Mouse (Mus musculus): ENCODE data around the gene Cep170b. TPM values are rescaled to one million over a fixed set of nuclear protein-coding genes. Genes with fewer than 3 reads are reported as not detected.

Cep170b gene
- polyA plus RNA-seq, 1 experiment: 73.2 TPM

DNA sequence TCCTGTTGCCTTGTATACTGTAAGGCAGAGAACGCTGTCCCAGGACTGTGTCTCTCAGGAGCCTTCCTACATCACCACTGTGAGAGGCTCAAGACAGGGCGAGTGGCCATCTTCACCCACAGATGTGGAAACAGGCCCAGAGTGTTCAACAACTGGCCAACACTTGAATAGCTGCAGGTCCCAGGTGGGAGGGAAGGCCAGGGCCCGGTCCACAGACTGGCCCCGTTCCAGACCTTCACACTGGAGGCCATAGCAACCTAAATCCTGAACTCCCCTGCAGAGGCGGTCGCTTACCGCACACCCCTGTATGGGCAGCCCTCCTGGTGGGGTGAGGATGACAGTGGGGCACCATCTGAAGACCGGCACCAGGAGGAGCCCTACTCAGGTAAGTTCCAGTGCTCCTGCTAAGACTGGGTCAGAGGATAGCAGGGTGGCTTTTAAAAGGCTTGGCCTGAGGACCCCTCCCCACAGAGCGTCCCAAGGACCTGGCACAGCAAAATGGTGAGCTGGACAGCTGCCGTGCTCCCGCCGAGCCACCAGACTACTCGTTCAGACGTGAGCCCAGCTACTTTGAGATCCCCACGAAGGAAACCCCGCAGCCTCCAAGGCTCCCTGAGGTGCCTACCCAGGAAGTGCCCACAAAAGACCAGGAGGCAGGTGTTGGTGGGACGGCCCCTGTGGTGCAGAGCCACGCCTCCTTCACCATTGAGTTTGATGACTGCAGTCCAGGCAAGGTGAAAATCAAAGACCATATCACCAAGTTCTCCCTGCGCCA is 14.8 kb downstream of the Cep170b start:
- no peak for DNase-seq
- 88% methylated on average over 19 of the region's 19 CpGs for WGBS
- Histone ChIP-seq H3K4me1 (ENCODE audit: control insufficient read depth, insufficient read depth, low read length) (no peaks in the 10 kb centered on the region), H3K4me3 (replicated peaks; ENCODE audit: extremely low read depth, low read depth, low read length) (no peak overlapping the region)
- TF ChIP-seq POLR2A (IDR thresholded peaks at IDR 0.05; ENCODE audit: borderline replicate concordance, extremely low read depth, low read depth, low read length): no peak

DNA sequence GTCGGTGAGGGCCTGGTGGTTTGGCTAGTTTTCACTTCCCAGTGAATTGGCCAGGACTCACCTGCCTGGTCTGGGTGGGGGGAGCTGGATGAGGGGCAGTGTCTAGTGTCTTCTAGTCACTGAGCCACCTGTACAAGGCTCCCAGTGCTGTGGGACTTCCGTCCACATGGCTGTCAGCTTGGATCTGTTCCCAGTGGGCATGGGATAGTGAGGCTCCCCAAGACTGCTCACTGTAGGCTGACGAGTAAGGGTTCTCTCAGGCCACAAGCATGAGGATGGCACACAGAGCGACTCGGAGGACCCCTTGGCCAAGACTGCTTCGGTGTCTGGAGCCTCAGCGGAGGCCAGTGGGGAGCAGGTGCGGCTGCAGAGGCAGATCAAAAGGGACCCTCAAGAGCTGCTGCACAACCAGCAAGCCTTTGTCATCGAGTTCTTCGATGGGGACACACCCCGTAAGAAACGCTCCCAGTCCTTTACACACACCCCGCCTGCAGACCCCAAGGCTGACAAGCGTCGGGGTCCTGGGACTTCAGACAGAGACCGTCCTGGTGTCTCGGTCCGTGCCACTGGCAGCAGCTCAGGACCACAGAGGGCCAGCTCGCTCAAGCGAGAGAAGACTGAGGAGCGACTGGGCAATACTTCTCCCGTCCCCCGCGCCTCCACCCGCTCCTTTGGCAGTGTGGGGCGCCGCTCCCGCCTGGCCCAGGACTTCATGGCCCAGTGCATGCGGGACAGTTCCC is 15.8 kb downstream of the Cep170b start:
- WGBS: 86% methylated on average over 29 of the region's 29 CpGs
- no peak for DNase-seq
- no peaks in the 10 kb centered on the region for H3K4me1 ChIP-seq (ENCODE audit: control insufficient read depth, insufficient read depth, low read length)
- H3K4me3 ChIP-seq (replicated peaks; ENCODE audit: extremely low read depth, low read depth, low read length): no peak overlapping the region
- no peak for TF ChIP-seq POLR2A (IDR thresholded peaks at IDR 0.05; ENCODE audit: borderline replicate concordance, extremely low read depth, low read depth, low read length)
- TF ChIP-seq CTCF (IDR thresholded peaks at IDR 0.05; ENCODE audit: insufficient read depth, low read length): no peak

DNA sequence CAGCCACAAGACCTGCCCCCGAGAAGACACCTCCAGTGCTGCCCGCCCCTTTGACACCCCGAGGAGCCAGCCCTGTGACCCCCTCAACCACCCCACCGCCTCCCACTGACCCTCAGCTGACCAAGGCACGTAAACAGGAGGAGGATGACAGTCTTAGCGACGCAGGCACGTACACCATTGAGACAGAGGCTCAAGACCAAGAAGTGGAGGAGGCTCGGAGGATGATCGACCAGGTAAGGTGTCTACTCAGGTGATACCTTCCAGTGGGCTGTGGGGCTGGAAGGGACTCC is 16.3 kb downstream of the Cep170b start:
- no peak for TF ChIP-seq CTCF (IDR thresholded peaks at IDR 0.05; ENCODE audit: insufficient read depth, low read length)
- TF ChIP-seq POLR2A (IDR thresholded peaks at IDR 0.05; ENCODE audit: borderline replicate concordance, extremely low read depth, low read depth, low read length): no peak
- 90% methylated on average over 10 of the region's 10 CpGs for WGBS
- H3K4me3 ChIP-seq (replicated peaks; ENCODE audit: extremely low read depth, low read depth, low read length): no peak overlapping the region
- no peaks in the 10 kb centered on the region for H3K4me1 ChIP-seq (ENCODE audit: control insufficient read depth, insufficient read depth, low read length)
- no peak for DNase-seq

DNA sequence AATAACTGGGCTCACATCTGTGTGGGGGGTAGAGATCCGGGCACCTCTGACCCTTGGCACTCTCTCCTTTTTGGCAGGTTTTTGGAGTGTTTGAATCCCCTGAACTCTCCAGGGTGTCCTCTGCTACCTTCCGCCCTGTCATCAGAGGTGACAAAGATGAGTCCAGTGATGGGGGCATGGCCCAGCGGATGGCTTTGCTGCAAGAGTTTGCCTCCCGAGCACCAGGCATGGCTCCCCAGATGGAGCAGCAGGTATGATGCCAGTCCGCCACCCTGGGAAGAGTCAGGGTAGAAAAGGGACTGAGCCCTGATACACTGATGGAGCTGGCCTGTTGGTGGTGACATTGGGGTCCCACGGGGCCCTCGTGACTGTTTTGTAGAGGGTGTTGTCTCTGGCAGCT is 16.8 kb downstream of the Cep170b start:
- TF ChIP-seq CTCF (IDR thresholded peaks at IDR 0.05; ENCODE audit: insufficient read depth, low read length) (no peak), POLR2A (IDR thresholded peaks at IDR 0.05; ENCODE audit: borderline replicate concordance, extremely low read depth, low read depth, low read length) (no peak)
- Histone ChIP-seq H3K4me3 (replicated peaks; ENCODE audit: extremely low read depth, low read depth, low read length) (no peak overlapping the region), H3K4me1 (ENCODE audit: control insufficient read depth, insufficient read depth, low read length) (no peaks in the 10 kb centered on the region)
- WGBS: 85% methylated on average over 7 of the region's 7 CpGs
- DNase-seq: no peak

DNA sequence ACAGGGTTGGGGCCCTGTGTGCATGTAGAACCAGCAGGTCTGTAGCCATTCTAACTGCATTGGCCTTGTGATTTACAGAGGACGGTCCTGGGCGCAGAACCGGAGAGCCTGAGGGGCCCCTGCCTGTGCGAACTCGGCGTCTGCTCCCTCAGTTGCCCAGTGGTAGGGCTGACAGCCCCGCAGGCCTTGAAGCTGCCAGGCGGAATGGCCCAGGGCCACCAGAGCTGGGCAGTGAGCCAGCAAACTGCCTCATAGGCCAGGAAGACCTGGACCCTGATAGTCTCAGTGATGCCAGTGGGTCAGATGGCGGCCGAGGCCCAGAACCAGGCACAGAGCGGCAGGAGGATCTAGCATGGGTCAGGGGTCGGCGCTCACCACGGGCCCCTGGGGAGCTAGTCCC is 17.5 kb downstream of the Cep170b start:
- no peak for TF ChIP-seq CTCF (IDR thresholded peaks at IDR 0.05; ENCODE audit: insufficient read depth, low read length)
- no peak for TF ChIP-seq POLR2A (IDR thresholded peaks at IDR 0.05; ENCODE audit: borderline replicate concordance, extremely low read depth, low read depth, low read length)
- DNase-seq: no peak
- Histone ChIP-seq H3K4me3 (replicated peaks; ENCODE audit: extremely low read depth, low read depth, low read length) (no peak overlapping the region), H3K4me1 (ENCODE audit: control insufficient read depth, insufficient read depth, low read length) (no peaks in the 10 kb centered on the region)
- WGBS: 88% methylated on average over 14 of the region's 14 CpGs

DNA sequence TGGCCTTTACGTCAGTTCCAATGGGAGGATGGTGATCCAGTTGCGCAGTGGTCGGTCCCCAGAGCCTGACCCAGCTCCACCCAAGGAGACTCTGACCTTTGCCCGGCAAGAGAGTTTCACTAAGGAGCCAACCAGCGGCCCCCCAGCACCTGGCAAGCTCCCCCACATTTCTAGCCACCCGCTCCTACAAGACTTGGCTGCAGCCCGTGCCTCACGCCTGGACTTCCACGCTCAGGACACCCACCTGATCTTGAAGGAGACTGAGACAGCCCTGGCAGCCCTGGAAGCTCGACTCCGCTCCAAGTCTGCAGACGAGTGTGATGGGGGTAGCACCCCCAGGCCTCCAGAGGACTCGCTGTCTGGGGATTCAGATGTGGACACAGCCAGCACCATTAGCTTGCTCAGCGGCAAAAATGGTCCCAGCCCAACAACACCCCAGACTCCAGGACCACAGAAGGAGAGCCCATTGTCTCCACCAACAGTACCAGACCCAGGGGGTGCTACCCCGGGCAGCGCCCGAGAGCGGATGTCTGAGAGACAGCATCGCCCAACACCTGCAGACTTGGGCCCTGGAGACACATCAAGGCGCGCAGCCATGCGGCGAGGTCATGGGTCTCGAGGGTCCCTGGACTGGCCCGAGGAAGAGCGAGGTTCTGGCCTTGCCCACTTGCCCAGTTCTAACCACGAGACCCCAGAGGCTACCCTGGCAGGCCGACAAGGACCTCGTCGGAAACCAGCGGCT is 18.2 kb downstream of the Cep170b start:
- TF ChIP-seq POLR2A (IDR thresholded peaks at IDR 0.05; ENCODE audit: borderline replicate concordance, extremely low read depth, low read depth, low read length): no peak
- no peak overlapping the region for H3K4me3 ChIP-seq (replicated peaks; ENCODE audit: extremely low read depth, low read depth, low read length)
- no peak for DNase-seq
- H3K4me1 ChIP-seq (ENCODE audit: control insufficient read depth, insufficient read depth, low read length): no peaks in the 10 kb centered on the region
- WGBS: 90% methylated on average over 31 of the region's 31 CpGs

DNA sequence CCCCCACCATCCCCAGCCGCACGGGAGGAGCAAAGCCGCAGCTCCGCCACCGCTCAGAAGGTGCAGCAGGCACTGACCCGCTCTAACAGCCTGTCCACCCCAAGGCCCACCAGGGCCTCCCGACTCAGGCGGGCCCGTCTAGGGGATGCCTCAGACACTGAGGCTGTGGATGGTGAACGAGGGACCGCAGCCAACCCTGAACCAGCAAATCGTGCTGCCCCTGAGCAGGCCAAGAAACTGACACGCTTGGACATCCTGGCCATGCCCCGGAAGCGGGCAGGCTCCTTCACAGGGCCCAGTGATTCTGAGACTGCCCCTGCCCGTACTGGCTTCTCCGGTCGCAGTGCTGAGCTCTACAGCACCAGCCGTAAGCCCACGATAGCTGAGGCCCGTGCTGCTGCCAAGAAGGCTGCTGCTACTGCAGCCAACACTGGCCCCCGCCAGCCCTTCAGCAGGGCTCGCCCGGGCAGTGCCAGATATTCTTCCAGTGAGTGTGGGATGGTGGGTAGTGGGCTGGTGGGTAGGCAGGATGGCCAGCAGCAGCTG is 18.8 kb downstream of the Cep170b start:
- no peak overlapping the region for H3K4me3 ChIP-seq (replicated peaks; ENCODE audit: extremely low read depth, low read depth, low read length)
- no peaks in the 10 kb centered on the region for H3K4me1 ChIP-seq (ENCODE audit: control insufficient read depth, insufficient read depth, low read length)
- TF ChIP-seq POLR2A (IDR thresholded peaks at IDR 0.05; ENCODE audit: borderline replicate concordance, extremely low read depth, low read depth, low read length) (no peak), CTCF (IDR thresholded peaks at IDR 0.05; ENCODE audit: insufficient read depth, low read length) (no peak)
- WGBS: 91% methylated on average over 24 of the region's 24 CpGs
- no peak for DNase-seq

DNA sequence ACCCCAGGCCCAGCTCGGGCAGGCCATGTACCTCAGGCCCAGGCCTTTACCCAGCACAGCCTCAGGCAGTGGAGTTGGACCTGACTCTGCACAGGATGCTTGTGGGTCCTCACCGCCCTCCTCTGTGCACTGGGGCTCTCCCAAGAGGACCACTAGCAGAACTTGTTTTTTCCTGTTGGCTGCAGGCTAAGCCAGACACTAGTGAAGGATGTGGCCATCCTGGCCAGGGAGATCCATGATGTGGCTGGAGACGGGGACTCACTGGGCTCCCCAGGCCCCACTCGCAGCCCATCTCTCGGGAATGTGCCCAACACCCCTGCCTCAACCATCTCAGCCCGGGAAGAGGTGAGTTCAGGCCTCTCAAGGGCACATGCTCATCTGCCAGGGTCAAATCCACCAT is 22.5 kb downstream of the Cep170b start:
- 44% methylated on average over 6 of the region's 6 CpGs for WGBS
- DNase-seq: no peak
- no peak overlapping the region for H3K4me3 ChIP-seq (replicated peaks; ENCODE audit: extremely low read depth, low read depth, low read length)
- no peak for TF ChIP-seq CTCF (IDR thresholded peaks at IDR 0.05; ENCODE audit: insufficient read depth, low read length)
- TF ChIP-seq POLR2A (IDR thresholded peaks at IDR 0.05; ENCODE audit: borderline replicate concordance, extremely low read depth, low read depth, low read length): no peak
- no peaks in the 10 kb centered on the region; the same call in 1 of the 2 replicates for H3K4me1 ChIP-seq (ENCODE audit: control insufficient read depth, insufficient read depth, low read length)

DNA sequence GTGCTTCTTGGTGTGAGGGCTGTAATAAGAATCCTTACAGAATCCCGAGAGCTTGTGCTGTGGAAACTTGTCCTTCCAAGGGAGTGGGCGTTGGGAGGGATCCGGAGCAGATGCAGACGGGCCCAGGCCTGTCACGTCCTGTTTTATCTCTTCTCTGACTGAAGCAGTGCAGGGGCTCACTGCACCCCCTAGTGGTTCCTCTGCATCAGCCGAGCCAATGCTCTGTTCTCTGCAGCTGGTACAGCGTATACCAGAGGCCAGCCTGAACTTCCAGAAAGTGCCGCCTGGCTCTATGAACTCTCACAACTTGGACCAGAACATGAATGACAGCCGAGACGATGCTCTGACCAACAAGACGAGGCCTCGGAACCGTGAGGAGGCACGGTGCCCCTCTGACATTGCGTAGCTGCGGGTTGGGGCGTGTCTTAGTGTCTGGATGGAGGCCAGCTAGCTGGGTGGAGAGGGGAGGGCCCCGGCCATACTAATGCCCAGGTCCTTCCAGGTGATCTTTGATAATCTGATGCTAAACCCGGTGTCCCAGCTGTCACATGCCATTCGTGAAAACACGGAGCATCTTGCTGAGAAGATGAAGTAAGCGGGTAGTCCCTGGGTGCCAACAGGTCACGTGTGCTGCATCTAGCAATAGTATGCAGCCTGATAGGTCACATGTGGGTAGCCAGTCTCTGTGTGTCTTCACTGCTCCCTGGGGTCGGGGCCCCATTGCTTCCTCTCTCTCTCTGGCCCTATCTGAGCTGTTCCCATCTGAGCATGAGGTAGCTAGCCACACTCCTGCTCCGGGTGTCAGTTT is 23.1 kb downstream of the Cep170b start:
- 39% methylated on average over 25 of the region's 25 CpGs for WGBS

More for the DNA sequence above, 23.1 kb downstream of the Cep170b start:
- TF ChIP-seq CTCF (IDR thresholded peaks at IDR 0.05; ENCODE audit: insufficient read depth, low read length) (peak; percentile 87), POLR2A (IDR thresholded peaks at IDR 0.05; ENCODE audit: borderline replicate concordance, extremely low read depth, low read depth, low read length) (no peak)
- no peaks in the 10 kb centered on the region; the same call in 1 of the 2 replicates for H3K4me1 ChIP-seq (ENCODE audit: control insufficient read depth, insufficient read depth, low read length)
- H3K4me3 ChIP-seq (replicated peaks; ENCODE audit: extremely low read depth, low read depth, low read length): no peak overlapping the region
- peak; percentile 62 for DNase-seq

Data from lung, adult 2 months (tissue).